In genomic region chr10:117556027-117556789, GRCm38 (mm10) we compare ENCODE assay signal across 14 mouse cellular contexts.
A peak's percentile ranks its signal among the peaks of the same experiment; 100 is the strongest.
DNase-seq lines count a peak whose midpoint lies in the region; ATAC-seq and TF ChIP-seq lines count a peak whose summit lies in the region.
"Had no signal": no experiment of that assay in that cellular context is flagged by ENCODE, and none has a peak within 500 bp of the region (broad histone marks: within the 10 kb centered on the region; RNA-seq: fewer than 3 reads in every experiment).

No protein-coding gene starts in this region.

- H3K36me3 ChIP-seq in kidney, postnatal 0 days (ENCODE audit: insufficient read depth, low read length), result no peaks in the 10 kb centered on the region
- no peaks in the 10 kb centered on the region for H3K36me3 ChIP-seq in limb, embryonic 10.5 days
- H3K36me3 ChIP-seq: limb, embryonic 15.5 days; midbrain, embryonic 12.5 days had no signal

- H3K4me2 ChIP-seq in kidney, postnatal 0 days (ENCODE audit: low read length), result peak overlapping the region; percentile 11
- H3K4me2 ChIP-seq: forebrain, embryonic 13.5 days; limb, embryonic 15.5 days; midbrain, embryonic 12.5 days had no signal

- TF ChIP-seq CTCF in kidney, postnatal 0 days (IDR thresholded peaks at IDR 0.05; ENCODE audit: low read depth), result peak; percentile 44; the same call in 1 of the 2 replicates

- WGBS in kidney, postnatal 0 days, result 23% methylated on average over 15 of the region's 15 CpGs
- WGBS in limb, embryonic 10.5 days, result 41% methylated on average over 15 of the region's 15 CpGs

- no peak for ATAC-seq in kidney, postnatal 0 days (replicated peaks; ENCODE audit: low FRiP score, low read depth)
- no peak for ATAC-seq in granulocyte monocyte progenitor cell, adult 5-6 weeks (replicated peaks; ENCODE audit: poor library complexity, severe bottlenecking)
- ATAC-seq: activated CD4-positive, CD25-positive, alpha-beta regulatory T cell, adult 4 months; forebrain, embryonic 13.5 days had no signal

- H3K27me3 ChIP-seq in kidney, postnatal 0 days (ENCODE audit: insufficient read depth, low read length), result no peaks in the 10 kb centered on the region
- no peaks in the 10 kb centered on the region for H3K27me3 ChIP-seq in limb, embryonic 10.5 days (ENCODE audit: low read depth, poor library complexity, severe bottlenecking)
- H3K27me3 ChIP-seq: forebrain, embryonic 13.5 days; limb, embryonic 15.5 days had no signal

- no peak overlapping the region for H3K27ac ChIP-seq in kidney, postnatal 0 days
- peak overlapping the region; percentile 74 for H3K27ac ChIP-seq in limb, embryonic 10.5 days
- H3K27ac ChIP-seq: forebrain, embryonic 13.5 days; limb, embryonic 15.5 days; macrophage; midbrain, embryonic 12.5 days had no signal

- H3K4me3 ChIP-seq in kidney, postnatal 0 days (replicated peaks; ENCODE audit: low read depth, low read length), result no peak overlapping the region
- H3K4me3 ChIP-seq in limb, embryonic 10.5 days, result no peak overlapping the region
- H3K4me3 ChIP-seq: forebrain, embryonic 13.5 days; limb, embryonic 15.5 days; midbrain, embryonic 12.5 days had no signal

- H3K9ac ChIP-seq in kidney, postnatal 0 days (ENCODE audit: low read depth, low read length), result no peak overlapping the region
- H3K9ac ChIP-seq: forebrain, embryonic 13.5 days; limb, embryonic 15.5 days; midbrain, embryonic 12.5 days had no signal

- no peaks in the 10 kb centered on the region for H3K9me3 ChIP-seq in kidney, postnatal 0 days (replicated peaks; ENCODE audit: low read length)
- H3K9me3 ChIP-seq in limb, embryonic 10.5 days (replicated peaks), result no peaks in the 10 kb centered on the region
- H3K9me3 ChIP-seq: forebrain, embryonic 13.5 days; limb, embryonic 15.5 days; midbrain, embryonic 12.5 days had no signal

- peak; percentile 33 for DNase-seq in kidney, postnatal 0 days (ENCODE audit: low spot score)
- DNase-seq in kidney, adult 8-10 months, result no peak
- peak; percentile 95 for DNase-seq in 3T3-L1 (ENCODE audit: low read depth, low spot score)
- DNase-seq in A20 (ENCODE audit: low read depth, low spot score), result peak; percentile 80
- DNase-seq in limb, embryonic 10.5 days (ENCODE audit: low spot score), result no peak
- DNase-seq in retina, embryonic 14.5 days (ENCODE audit: low spot score), result no peak
- DNase-seq: cerebellum, postnatal 36 days; thymus, adult 2 months had no signal

- H3K4me1 ChIP-seq in kidney, postnatal 0 days (replicated peaks; ENCODE audit: insufficient read depth, low read length), result peaks cover 2% of the 10 kb centered on the region; the same call in 1 of the 2 replicates
- peaks cover 52% of the 10 kb centered on the region for H3K4me1 ChIP-seq in limb, embryonic 10.5 days
- H3K4me1 ChIP-seq: midbrain, embryonic 12.5 days had no signal

Comparison
In these comparisons a context has a peak if more than half of its experiments do, and no peak if none do; other contexts are left out.
1. DNase-seq: peak in kidney, postnatal 0 days (single experiment), 3T3-L1 (single experiment) and A20 (single experiment); none in kidney, adult 8-10 months (0 of 2), limb, embryonic 10.5 days (single experiment) and retina, embryonic 14.5 days (single experiment).